Mouse (Mus musculus) inflammation-experienced regulatory T-cells, adult 6 months (primary cell): ENCODE results near the gene Per2. TPM values are rescaled to one million over a fixed set of nuclear protein-coding genes. Genes with fewer than 3 reads are reported as not detected.

Experiments used
- ATAC-seq: one replicate; pipeline ENCODE4 v1.8.0; 2017
- polyA plus RNA-seq, 3 experiments: library from polyadenylated mRNA; unstranded; fragments of 100-300 nt; shearing (Covaris generic); gene quantifications; one replicate each; pipeline ENCODE4 v1.2.1; 2017

Per2 gene
- polyA plus RNA-seq, 3 experiments from 2014 or later, result 0.69 to 1.6 (median 1.2) TPM

- no peak for ATAC-seq
Measured at GRCm38 (mm10) chr1:91458223-91458861, 782 bp downstream of the Per2 start.

DNA sequence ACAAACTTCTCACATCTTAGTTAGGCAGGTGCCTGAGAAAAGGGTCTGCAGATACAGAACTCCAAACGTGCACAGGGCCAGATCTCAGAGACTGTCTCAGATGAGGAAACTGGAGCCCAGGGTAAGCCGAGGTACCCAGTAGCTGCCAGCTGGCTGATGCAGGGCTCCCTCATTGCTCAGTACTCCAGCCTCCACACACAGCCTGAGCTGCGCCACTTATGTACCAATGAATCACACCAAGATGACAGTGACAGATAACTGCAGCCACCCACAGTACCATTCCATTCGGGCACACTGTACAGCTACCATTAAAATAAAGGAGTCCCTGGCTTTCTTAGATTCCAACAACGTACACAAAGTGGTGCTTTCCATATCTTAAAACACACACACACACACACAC lies 1.4 kb downstream of the Per2 start:
- no peak for ATAC-seq

- ATAC-seq, result no peak
Measured at GRCm38 (mm10) chr1:91457116-91457515, 2.0 kb downstream of the Per2 start.

DNA sequence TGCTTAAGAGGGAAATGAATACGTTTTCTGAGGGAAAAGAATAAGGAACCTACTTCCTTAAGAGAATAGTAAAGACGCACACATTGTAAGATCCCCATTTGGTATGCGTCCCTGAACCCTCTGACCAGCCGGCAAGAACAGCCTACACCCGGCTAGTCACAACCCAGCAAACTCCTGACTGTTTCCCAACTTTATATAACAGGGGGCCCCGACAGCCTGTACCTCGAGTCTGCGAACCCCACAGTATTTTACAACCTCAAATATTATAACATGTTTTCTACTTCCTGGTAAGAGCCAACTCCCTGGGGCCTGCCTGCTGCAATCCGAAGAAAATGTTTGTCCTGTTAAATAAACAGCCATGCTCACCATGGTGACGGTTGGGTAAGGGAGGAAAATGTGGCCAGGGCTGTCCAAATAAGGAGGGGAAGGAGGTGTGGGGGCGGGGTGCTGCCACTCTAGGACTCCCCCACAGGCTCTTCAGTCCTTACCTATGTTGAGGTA lies 2.8 kb downstream of the Per2 start:
- ATAC-seq, result no peak

- no peak for ATAC-seq
Measured at GRCm38 (mm10) chr1:91455661-91456161, 3.4 kb downstream of the Per2 start.

DNA sequence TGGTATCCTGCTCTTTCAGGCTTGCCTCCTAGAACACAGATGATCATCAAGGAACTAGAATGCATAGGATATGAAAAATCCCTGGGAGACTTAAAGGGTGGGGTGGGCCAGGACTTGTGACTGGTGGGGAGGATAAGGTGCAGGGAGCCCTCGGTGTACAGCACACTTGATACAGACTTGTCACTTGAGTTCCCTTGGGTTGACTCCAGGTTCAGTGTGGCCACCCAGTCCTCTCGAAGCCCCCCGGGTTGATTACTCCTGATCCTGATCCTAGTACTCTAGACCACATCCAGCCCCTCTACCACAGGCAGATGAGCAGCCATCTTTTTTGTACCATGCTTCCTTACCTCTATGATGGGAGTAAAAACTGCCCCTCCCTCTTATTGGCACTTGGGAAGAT lies 4.2 kb downstream of the Per2 start:
- no peak for ATAC-seq

GRCm38 (mm10) chr1:91454366-91454765 lies 4.8 kb downstream of the Per2 start:
- ATAC-seq, result no peak

- no peak for ATAC-seq
Measured at GRCm38 (mm10) chr1:91453932-91454331, 5.2 kb downstream of the Per2 start.

DNA sequence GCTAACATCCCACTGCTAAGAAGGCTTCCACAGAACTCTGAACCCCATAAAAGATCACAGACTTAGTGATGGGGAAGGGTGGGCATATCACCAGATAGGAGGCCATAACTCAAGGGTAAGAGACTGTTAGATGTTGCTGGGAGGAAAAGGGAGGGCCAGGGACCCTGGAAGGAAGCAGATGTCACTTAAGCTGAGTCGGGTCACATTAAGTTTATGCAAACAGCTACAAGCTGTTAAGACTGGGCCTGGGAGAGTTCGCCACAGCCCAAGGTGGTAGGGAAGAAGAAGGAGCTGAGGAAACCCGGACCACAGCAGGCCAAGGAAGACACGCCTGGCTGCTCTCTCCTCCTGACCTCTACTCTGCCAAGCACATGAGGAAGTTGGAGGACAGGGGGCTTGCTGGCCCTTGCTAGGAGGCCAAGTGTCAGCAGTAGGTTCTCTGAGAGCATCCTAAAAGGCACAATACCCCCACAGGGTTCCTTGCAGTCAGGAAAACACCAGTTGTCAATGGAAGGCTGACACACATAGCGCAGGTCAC lies 7.5 kb downstream of the Per2 start:
- no peak for ATAC-seq

- no peak for ATAC-seq
Measured at GRCm38 (mm10) chr1:91450851-91451250, 8.3 kb downstream of the Per2 start.

- no peak for ATAC-seq
Measured at GRCm38 (mm10) chr1:91448688-91449087, 10.4 kb downstream of the Per2 start.

- ATAC-seq, result no peak
Measured at GRCm38 (mm10) chr1:91446511-91446910, 12.6 kb downstream of the Per2 start.

DNA sequence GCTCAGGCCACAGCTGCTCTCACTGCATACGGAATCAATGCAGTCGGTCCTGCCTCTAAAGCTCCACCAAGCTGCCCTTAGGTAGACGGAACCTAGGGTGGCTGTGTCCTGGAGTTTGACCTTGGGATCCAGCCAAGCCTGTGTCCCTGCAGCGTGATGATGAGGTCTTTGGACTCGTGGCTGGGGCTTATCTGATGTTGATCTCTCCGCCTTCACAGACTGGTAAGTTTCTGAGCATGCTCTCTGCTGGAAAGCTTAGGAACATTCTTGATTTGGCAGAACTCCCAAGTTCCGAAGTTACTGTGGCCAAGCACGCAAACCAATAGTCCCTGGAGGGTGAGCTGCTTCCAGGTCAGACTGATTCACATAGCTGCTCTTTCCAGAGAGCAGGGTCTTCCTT lies 13.1 kb downstream of the Per2 start:
- no peak for ATAC-seq

GRCm38 (mm10) chr1:91444841-91445830 lies 14.0 kb downstream of the Per2 start:
- no peak for ATAC-seq

DNA sequence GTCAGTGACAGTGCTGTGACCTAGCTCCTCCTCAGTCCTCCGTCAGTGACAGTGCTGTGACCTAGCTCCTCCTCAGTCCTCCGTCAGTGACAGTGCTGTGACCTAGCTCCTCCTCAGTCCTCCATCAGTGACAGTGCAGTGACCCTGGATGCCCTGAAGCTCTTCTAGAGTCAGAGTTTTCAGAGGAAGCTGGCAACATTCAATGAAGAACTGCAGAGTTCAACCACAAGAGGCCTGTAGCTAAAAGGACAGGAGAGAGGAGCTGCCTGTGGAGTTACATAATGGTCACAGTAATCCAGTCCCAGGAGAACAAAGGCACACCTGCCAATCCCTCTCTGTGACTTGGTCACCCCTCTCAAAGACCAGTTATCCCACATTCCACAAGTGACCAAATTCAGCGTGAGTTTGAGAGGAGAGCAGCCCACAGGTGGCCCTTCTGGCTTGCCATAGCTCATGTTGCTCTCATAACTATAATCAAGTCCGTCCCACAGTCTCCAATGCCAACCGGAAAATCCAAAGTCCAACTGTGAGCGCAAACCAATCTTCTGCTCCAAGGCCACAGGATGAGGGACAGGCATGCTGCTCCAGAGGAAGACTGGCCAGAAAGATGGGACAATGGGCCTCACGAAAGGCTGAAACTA lies 16.7 kb downstream of the Per2 start:
- ATAC-seq, result no peak

DNA sequence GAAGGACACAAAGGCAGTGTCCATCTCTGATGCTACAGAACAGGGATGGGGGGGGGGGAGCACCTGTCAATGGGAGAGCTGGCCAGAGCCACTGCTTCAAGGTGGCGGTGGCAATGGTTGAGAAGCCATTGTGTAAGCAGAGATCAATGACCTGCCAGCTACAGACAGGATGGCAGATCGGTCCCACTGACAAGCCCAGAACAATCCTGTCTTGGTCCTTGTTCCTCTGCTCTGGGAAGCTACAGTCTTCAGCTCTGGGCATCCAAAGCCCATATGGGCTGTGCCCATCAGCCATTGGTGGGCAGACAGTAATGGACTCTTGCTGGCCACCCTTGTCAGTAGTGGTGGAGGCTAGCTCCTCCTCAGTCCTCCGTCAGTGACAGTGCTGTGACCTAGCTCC lies 17.3 kb downstream of the Per2 start:
- ATAC-seq, result no peak

GRCm38 (mm10) chr1:91439776-91440175 lies 19.3 kb downstream of the Per2 start:
- no peak for ATAC-seq

GRCm38 (mm10) chr1:91437573-91437972 lies 21.6 kb downstream of the Per2 start:
- ATAC-seq, result no peak

GRCm38 (mm10) chr1:91437083-91437400 lies 22.1 kb downstream of the Per2 start:
- ATAC-seq, result no peak

DNA sequence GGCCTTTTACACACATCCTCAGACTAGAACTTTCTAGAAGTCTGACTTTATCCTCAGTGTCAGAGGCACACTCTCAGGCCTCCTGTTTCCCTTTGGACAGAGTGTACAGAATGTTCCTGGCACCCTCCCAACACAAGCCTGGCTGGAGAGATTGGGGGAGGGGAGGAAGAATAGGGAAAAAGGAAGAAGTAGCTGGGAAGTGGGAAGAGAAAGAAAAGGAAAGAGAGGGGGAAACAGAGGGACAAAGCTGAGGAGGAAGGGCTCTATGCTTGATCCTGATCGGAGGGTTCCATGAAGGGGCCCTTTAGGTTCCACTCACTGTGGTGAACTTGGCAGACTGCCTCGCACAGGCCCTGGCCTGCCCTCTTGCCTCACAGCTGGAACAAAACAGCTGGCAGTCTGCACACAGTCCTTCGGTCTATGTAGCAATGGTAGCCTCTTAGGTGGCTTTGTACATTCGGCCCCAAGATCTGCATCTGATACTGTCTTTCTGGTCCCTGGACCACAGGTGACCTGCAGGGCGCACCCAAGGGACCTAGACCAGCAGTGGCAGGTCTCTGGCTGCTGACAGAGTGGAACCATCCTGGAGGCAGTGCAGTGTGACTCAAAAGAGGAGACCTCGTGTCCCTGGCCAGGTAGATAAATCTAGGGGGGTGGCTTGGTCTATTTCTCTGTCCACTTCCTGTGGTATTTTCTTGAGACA lies 22.6 kb downstream of the Per2 start:
- no peak for ATAC-seq

DNA sequence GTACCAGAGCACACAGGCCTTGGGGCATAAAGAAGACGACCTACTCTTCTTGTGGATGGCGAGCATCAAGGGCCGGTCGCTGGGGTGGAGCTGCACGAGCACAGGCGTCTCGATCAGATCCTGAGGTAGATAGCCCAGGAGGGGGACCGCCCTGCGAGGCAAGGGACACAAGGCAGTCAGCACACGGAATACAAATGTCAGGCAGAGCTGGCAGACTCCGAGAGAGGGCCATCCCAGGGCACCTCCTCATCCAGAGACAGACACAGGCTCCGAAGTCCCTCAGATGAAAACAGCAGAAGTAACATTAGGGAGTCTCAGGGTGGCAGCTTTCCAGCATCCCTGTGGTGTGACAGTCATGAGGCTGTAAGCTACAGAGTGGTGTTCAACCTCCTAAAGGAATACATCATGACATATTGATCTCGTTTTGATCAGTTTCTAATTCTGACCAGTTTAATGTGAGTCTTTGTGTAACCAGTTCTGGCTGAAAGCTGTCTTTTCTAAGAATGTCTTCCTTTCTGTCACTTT lies 23.5 kb downstream of the Per2 start:
- no peak for ATAC-seq

DNA sequence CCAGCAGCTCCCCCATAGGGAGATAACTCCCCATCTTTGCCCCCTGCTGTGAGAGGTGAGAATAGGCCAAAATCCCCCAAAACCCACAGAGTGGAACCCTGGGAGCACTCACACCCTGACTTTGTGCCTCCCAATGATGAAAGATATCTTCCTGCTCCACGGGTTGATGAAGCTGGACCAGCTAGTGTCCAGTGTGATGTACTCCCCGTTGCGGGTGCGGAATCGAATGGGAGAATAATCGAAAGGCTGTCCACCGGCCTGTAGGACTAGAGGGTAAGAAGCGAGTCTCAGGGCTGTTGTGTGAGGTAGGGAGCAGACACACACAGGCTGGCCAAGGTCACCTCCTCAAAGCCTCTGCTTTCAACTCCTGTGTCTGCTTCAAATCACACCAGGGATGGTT lies 24.2 kb downstream of the Per2 start:
- ATAC-seq, result no peak
